Mouse (Mus musculus) forebrain, embryonic 15.5 days (tissue): ENCODE measurements around the gene Dek. TPM values are rescaled to one million over a fixed set of nuclear protein-coding genes. Genes with fewer than 3 reads are reported as not detected.

ENCODE experiments used
- ATAC-seq: fragments of 200-750 bp; cut with Nextera tagmentation; replicated peaks from 2 replicates; pipeline ENCODE4 v1.8.0; 2017; ENCODE audit warnings: mild to moderate bottlenecking, moderate TSS enrichment, moderate library complexity
- H3K27ac ChIP-seq: fragments of 300-500 bp; sonication (generic); replicated peaks from 2 replicates; pipeline ENCODE4 v1.5.1; 2015; ENCODE audit warnings: mild to moderate bottlenecking, inconsistent platforms
- H3K27me3 ChIP-seq: fragments of 300-500 bp; sonication (generic); 2 replicates; pipeline ENCODE4 v1.6.1; 2015; ENCODE audit warnings: inconsistent platforms
- H3K36me3 ChIP-seq: fragments of 300-500 bp; sonication (generic); 2 replicates; pipeline ENCODE4 v1.6.1; 2015; ENCODE audit warnings: mild to moderate bottlenecking, inconsistent platforms
- H3K4me1 ChIP-seq: fragments of 300-500 bp; sonication (generic); 2 replicates; pipeline ENCODE4 v1.6.1; 2015; ENCODE audit warnings: inconsistent platforms
- H3K4me2 ChIP-seq: fragments of 300-500 bp; sonication (generic); replicated peaks from 2 replicates; pipeline ENCODE4 v1.6.1; 2015; ENCODE audit warnings: mild to moderate bottlenecking, inconsistent platforms
- H3K4me3 ChIP-seq: fragments of 300-500 bp; sonication (generic); 2 replicates; pipeline ENCODE4 v1.5.1; 2015; ENCODE audit warnings: mild to moderate bottlenecking, inconsistent platforms
- H3K9ac ChIP-seq: fragments of 300-500 bp; sonication (generic); replicated peaks from 2 replicates; pipeline ENCODE4 v1.6.1; 2015; ENCODE audit warnings: mild to moderate bottlenecking, inconsistent platforms
- H3K9me3 ChIP-seq: fragments of 300-500 bp; sonication (generic); 2 replicates; pipeline ENCODE4 v1.6.1; 2016; ENCODE audit warnings: inconsistent platforms
- WGBS: fragments of 180-500 bp; shearing (Covaris S2); methylation state at CpG from one replicate; pipeline ENCODE4 v1.1.7; 2015; ENCODE audit warnings: mixed read lengths; 5-methylcytosine and 5-hydroxymethylcytosine counted together
- polyA plus RNA-seq: library from polyadenylated mRNA; unstranded; fragments of >200 nt; fragmentation: Nextera tagmentation; extraction: Ambion mirVana; gene quantifications from 2 replicates; pipeline ENCODE4 v1.2.1, GENCODE M21; 2015

Gene Dek
- polyA plus RNA-seq, 1 experiment from 2014 or later = 181 TPM

DNA sequence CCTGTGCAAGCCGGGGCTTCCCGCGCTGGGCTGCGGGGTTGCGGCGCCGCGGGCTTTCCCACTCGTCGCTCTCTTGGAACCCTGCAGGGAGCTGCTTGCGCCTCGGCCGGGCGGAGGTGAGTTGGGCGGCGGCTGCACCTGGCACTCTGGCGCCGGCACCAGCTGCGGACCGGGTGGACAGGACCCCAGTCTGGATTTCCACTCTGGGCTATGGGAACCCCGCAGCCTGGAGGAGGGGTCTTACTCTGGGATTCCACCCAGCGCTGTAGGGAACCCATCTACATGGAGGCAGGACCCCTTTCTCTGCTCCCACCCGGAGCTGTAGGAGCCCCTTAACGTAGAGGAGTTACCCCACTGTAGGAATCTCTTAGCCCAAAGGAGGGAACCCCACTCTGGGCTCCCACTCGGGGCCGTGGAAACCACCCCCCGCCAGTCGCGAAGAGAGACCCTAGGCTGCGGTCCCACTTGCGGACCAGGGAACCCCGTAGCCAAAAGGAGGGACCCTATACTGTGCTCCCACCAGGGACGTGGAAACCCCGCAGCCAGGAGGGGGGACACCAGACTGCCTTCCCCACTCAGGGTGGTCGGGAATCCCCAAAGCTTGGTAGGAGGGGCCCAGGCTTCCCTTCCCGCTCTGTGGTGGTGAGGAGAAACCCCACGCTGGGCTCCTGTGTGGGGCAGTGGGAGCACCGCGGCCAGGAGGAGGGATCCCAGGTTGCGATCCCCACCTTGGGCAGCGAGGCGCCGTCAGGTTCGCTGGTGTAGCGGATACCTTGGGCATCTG, 62.0 kb downstream of the Dek start:
- Histone ChIP-seq H3K4me3 (peak overlapping the region; percentile 86), H3K27ac (peak overlapping the region; percentile 70), H3K36me3 (peaks cover 6% of the 10 kb centered on the region; the same call in 1 of the 2 replicates), H3K4me1 (peaks cover 17% of the 10 kb centered on the region), H3K27me3 (no peaks in the 10 kb centered on the region), H3K4me2 (peak overlapping the region; percentile 95), H3K9me3 (no peaks in the 10 kb centered on the region), H3K9ac (peak overlapping the region; percentile 80)
- peak; percentile 55 for ATAC-seq
- under 1% methylated on average over 45 of the region's 45 CpGs for WGBS

DNA sequence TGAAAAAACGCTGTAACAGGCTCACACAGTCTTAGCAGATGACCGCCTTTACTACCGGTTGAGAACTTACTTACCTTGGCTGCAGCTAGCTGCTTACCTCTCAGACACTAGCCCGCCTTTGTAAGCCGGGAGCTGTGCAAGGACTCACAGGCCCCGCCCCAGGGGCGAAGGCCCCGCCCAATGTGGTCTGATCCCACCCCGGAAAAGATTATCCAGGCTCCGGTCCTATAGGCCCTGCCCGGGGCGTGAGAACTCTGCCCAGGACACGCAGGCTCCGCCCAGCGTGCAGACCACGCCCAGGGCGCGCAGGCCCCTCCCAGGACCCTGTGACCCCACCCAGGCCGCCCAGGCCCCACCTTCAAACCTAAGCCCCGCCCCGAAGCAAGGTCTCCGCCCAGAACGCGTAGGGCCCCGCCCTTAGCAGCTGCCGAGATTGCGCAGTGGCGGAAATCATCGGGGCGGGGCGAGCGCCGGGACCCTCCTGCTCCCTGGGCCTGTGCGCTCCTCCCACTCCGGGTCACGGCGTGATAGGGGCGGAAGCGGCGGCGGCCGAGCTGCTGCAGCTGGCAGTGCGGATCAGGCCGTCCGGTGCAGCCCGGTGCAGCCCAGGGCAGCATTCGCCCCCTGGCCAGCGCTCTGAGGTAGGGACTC, 62.8 kb downstream of the Dek start, which contains the start of gene Kdm1b:
Gene Kdm1b (plus strand): TSS at position 470 of the 651 bp plus-strand sequence.
- Histone ChIP-seq H3K9ac (peak within 1 kb of the TSS; percentile 80), H3K36me3 (no peaks in the 10 kb centered on the region), H3K27ac (peak within 1 kb of the TSS; percentile 70), H3K4me2 (peak within 1 kb of the TSS; percentile 95), H3K4me1 (peaks cover 17% of the 10 kb centered on the region), H3K4me3 (peak within 1 kb of the TSS; percentile 86), H3K27me3 (no peaks in the 10 kb centered on the region), H3K9me3 (no peaks in the 10 kb centered on the region)
- ATAC-seq = peak; percentile 95
- under 1% methylated on average over 47 of the region's 48 CpGs for WGBS

DNA sequence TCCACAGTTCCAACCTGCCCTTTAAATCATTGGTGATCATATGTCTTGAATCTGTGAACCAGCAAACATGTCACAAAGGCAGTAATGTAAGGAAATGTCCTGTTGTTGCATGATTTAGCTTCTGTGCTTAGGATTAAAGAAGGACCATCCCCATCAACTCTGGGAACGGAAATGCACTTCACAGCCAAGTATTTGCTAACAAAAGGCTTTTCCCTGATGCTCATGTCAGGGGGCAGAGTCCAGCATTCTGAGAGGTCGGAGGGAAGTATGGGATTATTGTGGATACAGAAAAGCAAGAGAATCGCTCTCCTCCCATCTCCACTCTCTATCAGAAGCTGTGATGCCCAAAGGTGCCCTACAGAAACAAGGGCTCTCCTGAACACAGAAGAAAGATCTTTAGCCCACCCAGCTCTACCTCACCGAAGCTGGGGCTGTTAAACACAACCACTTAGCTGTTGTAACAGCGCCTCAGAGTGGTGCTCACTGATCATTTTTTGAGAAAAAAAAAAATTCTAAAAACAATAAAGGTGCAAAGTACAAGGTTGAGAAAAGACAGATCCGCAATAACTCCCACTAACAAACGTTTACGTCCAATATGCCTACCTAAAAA, 63.9 kb downstream of the Dek start:
- 44% methylated on average over 8 of the region's 8 CpGs for WGBS
- no peak for ATAC-seq
- Histone ChIP-seq H3K4me2 (peak overlapping the region; percentile 95), H3K27me3 (no peaks in the 10 kb centered on the region), H3K27ac (0 out of 2 replicates have a peak overlapping the region, but pooled peaks have one; percentile 70), H3K4me1 (peaks cover 17% of the 10 kb centered on the region), H3K9me3 (no peaks in the 10 kb centered on the region), H3K36me3 (0 out of 2 replicates have a peak, but pooled peaks cover 5% of the 10 kb centered on the region), H3K4me3 (peak overlapping the region; percentile 86), H3K9ac (no peak overlapping the region)

DNA sequence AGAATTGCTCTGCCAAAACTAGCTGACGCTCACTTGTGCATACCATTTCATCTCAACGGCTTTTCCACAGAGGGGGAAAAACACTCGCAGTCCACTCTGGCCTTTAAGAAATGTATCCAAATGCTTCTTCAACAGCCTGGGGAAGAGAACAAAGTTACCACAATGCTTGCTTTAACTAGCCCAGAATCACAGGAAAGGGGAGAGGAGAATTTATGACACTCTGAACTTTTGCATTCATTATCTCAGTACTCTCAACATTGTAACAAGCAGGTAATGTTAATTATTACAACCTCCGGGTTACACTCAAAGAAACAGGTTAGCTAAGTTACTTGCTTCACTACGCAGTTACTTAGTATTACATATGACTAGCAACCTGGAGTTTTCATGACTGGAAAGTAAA, 65.9 kb downstream of the Dek start:
- no peak overlapping the region for H3K4me3 ChIP-seq
- 88% methylated on average over 5 of the region's 5 CpGs for WGBS
- no peak overlapping the region for H3K9ac ChIP-seq
- peaks cover 17% of the 10 kb centered on the region for H3K4me1 ChIP-seq
- H3K27me3 ChIP-seq = no peaks in the 10 kb centered on the region
- no peaks in the 10 kb centered on the region for H3K9me3 ChIP-seq
- 0 out of 2 replicates have a peak, but pooled peaks cover 6% of the 10 kb centered on the region for H3K36me3 ChIP-seq
- ATAC-seq = no peak
- H3K4me2 ChIP-seq = no peak overlapping the region
- no peak overlapping the region for H3K27ac ChIP-seq

DNA sequence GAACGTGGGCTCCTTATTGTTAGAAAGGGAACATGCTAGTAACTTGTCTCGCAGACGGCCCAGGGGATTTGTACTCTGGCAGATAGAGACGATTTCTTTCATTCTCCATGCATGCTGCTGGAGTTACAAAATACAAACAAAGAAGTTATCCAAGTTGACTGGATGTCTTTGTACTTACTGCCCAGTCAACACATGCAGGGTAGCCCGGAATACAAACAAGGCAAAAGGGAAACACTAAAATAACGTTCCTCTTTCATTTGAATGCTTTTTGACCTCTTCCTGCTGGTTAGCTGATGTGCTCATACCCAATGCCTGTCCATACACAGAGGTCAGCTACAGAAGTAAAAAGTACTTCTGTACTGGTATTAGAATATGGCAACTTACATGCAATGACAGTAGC, 68.1 kb downstream of the Dek start:
- Histone ChIP-seq H3K27me3 (no peaks in the 10 kb centered on the region), H3K4me1 (peaks cover 5% of the 10 kb centered on the region), H3K9ac (no peak overlapping the region), H3K36me3 (0 out of 2 replicates have a peak, but pooled peaks cover 6% of the 10 kb centered on the region), H3K9me3 (no peaks in the 10 kb centered on the region), H3K27ac (no peak overlapping the region), H3K4me2 (no peak overlapping the region), H3K4me3 (no peak overlapping the region)
- ATAC-seq = no peak
- 80% methylated on average over 6 of the region's 6 CpGs for WGBS

Other genes with a start within 250 kb of the Dek start
- gene Kif13a, start 176.3 kb downstream of the Dek start, polyA plus RNA-seq = 7.5 and 11.4 TPM in 2 replicates
- 14.1 and 15.0 TPM in 2 replicates for gene Nhlrc1, start 91.4 kb downstream of the Dek start, polyA plus RNA-seq
- 21.8 and 22.3 TPM in 2 replicates for gene Kdm1b, start 62.7 kb downstream of the Dek start, polyA plus RNA-seq
- 23.2 and 23.6 TPM in 2 replicates for gene Tpmt, start 61.5 kb downstream of the Dek start, polyA plus RNA-seq
- gene Rnf144b, start 16.5 kb upstream of the Dek start, polyA plus RNA-seq = 0.37 and 0.38 TPM in 2 replicates